Mouse (Mus musculus): Measurements from ENCODE around the gene Mif4gd.
A peak's percentile ranks its signal among the peaks of the same experiment; 100 is the strongest.

Gene Mif4gd

GRCm38 (mm10) chr11:115632247-115632646 lies 19.5 kb upstream of the Mif4gd start:
- DNase-seq: no peak

GRCm38 (mm10) chr11:115631505-115631890 lies 18.7 kb upstream of the Mif4gd start:
- DNase-seq: peak; percentile 57

- no peak for DNase-seq
Measured at GRCm38 (mm10) chr11:115630532-115631504, 18.0 kb upstream of the Mif4gd start.

- no peak for DNase-seq
Measured at GRCm38 (mm10) chr11:115629734-115630531, 17.2 kb upstream of the Mif4gd start.

- no peak for DNase-seq
Measured at GRCm38 (mm10) chr11:115628465-115629101, 15.8 kb upstream of the Mif4gd start.

- DNase-seq: peak; percentile 100
Measured at GRCm38 (mm10) chr11:115627705-115628464, 15.1 kb upstream of the Mif4gd start, which contains the start of gene Slc25a19. Gene Slc25a19, minus strand, starts transcription at chr11:115628295.

- peak; percentile 37 for DNase-seq
Measured at GRCm38 (mm10) chr11:115626824-115627616, 14.3 kb upstream of the Mif4gd start.

- DNase-seq: peak; percentile 88
Measured at GRCm38 (mm10) chr11:115625877-115626276, 13.1 kb upstream of the Mif4gd start.

GRCm38 (mm10) chr11:115623487-115624070 lies 10.8 kb upstream of the Mif4gd start:
- peak; percentile 66 for DNase-seq

GRCm38 (mm10) chr11:115619949-115620348 lies 7.2 kb upstream of the Mif4gd start:
- DNase-seq: no peak

- DNase-seq: peak; percentile 31
Measured at GRCm38 (mm10) chr11:115618732-115619516, 6.2 kb upstream of the Mif4gd start.

- DNase-seq: peak; percentile 66
Measured at GRCm38 (mm10) chr11:115618001-115618400, 5.2 kb upstream of the Mif4gd start.

- peak; percentile 80 for DNase-seq
Measured at GRCm38 (mm10) chr11:115616893-115617292, 4.1 kb upstream of the Mif4gd start.

- peak; percentile 25 for DNase-seq
Measured at GRCm38 (mm10) chr11:115616371-115616770, 3.6 kb upstream of the Mif4gd start.

- DNase-seq: peak; percentile 71
Measured at GRCm38 (mm10) chr11:115615875-115616274, 3.1 kb upstream of the Mif4gd start.

- peak; percentile 23 for DNase-seq
Measured at GRCm38 (mm10) chr11:115615108-115615825, 2.5 kb upstream of the Mif4gd start.

- DNase-seq: peak; percentile 61
Measured at GRCm38 (mm10) chr11:115614346-115615107, 1.8 kb upstream of the Mif4gd start.

GRCm38 (mm10) chr11:115613138-115613945 lies 573 bp upstream of the Mif4gd start:
- DNase-seq: peak; percentile 44
